Mouse (Mus musculus) embryonic facial prominence, embryonic 15.5 days (tissue): Measurements from ENCODE around the gene Psmb11. TPM values are rescaled to one million over a fixed set of nuclear protein-coding genes. Genes with fewer than 3 reads are reported as not detected.

Experiments
- ATAC-seq: fragments of 200-750 bp; cut with Nextera tagmentation; 2 replicates; pipeline ENCODE4 v1.8.0; 2017; ENCODE audit warnings: low read depth, moderate TSS enrichment; ENCODE audit not compliant: insufficient number of reproducible peaks, low FRiP score, low TSS enrichment
- H3K27ac ChIP-seq: fragments of 300-500 bp; sonication (generic); replicated peaks from 2 replicates; pipeline ENCODE4 v1.5.1; 2015; ENCODE audit warnings: mild to moderate bottlenecking, inconsistent platforms
- H3K27me3 ChIP-seq: fragments of 300-500 bp; sonication (generic); 2 replicates; pipeline ENCODE4 v1.6.1; 2015; ENCODE audit warnings: inconsistent platforms
- H3K36me3 ChIP-seq: fragments of 300-500 bp; sonication (generic); 2 replicates; pipeline ENCODE4 v1.6.1; 2015; ENCODE audit warnings: mild to moderate bottlenecking, inconsistent platforms
- H3K4me1 ChIP-seq: fragments of 300-500 bp; sonication (generic); 2 replicates; pipeline ENCODE4 v1.6.1; 2015; ENCODE audit warnings: inconsistent platforms
- H3K4me2 ChIP-seq: fragments of 300-500 bp; sonication (generic); replicated peaks from 2 replicates; pipeline ENCODE4 v1.6.1; 2015; ENCODE audit warnings: mild to moderate bottlenecking, inconsistent platforms
- H3K4me3 ChIP-seq: fragments of 300-500 bp; sonication (generic); replicated peaks from 2 replicates; pipeline ENCODE4 v1.5.1; 2015; ENCODE audit warnings: mild to moderate bottlenecking, inconsistent platforms
- H3K9ac ChIP-seq: fragments of 300-500 bp; sonication (generic); 2 replicates; pipeline ENCODE4 v1.6.1; 2015; ENCODE audit warnings: inconsistent platforms
- H3K9me3 ChIP-seq: fragments of 300-500 bp; sonication (generic); replicated peaks from 2 replicates; pipeline ENCODE4 v1.6.1; 2016; ENCODE audit warnings: inconsistent platforms
- WGBS: fragments of 180-500 bp; shearing (Covaris S2); methylation state at CpG from one replicate; pipeline ENCODE4 v1.1.7; 2015; 5-methylcytosine and 5-hydroxymethylcytosine counted together
- microRNA counts: library from miRNA; unstranded; fragments of <30 nt; microRNA quantifications from one replicate; lab custom pipeline; 2016
- microRNA-seq: library from miRNA; unstranded; fragments of <30 nt; microRNA quantifications from one replicate; pipeline ENCODE4, GENCODE M21; 2016; ENCODE audit warnings: borderline number of aligned reads
- polyA plus RNA-seq: library from polyadenylated mRNA; unstranded; fragments of >200 nt; fragmentation: Nextera tagmentation; extraction: Ambion mirVana; gene quantifications from 2 replicates; pipeline ENCODE4 v1.2.1, GENCODE M21; 2015

The Psmb11 gene
- polyA plus RNA-seq, 1 experiment from 2014 or later: not detected

DNA sequence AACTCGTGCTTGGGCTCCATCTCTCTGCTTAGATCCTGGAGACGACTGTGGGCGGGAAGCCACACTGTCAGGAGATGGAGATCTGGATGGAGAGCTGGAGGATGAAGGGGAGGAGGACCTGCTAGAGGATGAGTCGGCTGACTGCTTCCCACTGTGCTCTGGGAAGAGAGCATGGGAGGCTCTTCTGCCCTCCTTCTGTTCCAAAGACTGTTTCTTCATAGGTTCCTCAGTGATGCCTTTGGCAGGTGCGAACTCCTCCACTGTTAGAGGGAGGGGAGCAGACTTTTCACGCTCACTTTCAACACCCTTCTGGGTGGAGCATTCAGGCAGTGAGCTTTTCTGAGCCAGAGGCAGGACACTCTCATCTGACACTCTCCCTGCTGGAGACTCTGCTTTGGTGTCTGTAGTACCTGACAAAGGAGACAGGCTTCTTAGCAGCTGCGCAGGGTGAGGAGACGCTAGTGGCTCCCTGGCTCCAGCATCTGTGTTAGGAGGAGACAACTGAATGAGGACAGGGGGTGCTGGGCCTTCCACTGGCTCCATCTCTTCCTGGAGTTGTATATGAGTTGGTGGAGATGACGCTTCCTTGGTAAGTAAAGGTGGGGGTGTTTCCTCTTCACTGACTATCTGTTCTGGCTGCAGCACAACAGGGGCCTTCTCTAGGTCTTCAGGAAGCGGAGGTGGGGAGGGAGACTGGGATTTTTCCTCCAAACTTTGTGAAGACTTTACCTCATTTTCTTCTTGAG, 43.4 kb downstream of the Psmb11 start:
- WGBS: 92% methylated on average over 10 of the region's 10 CpGs
- Histone ChIP-seq H3K4me3 (no peak overlapping the region), H3K4me1 (no peaks in the 10 kb centered on the region), H3K27ac (no peak overlapping the region), H3K36me3 (peaks cover 92% of the 10 kb centered on the region), H3K4me2 (no peak overlapping the region), H3K27me3 (no peaks in the 10 kb centered on the region), H3K9me3 (no peaks in the 10 kb centered on the region), H3K9ac (no peak overlapping the region)
- ATAC-seq: no peak

DNA sequence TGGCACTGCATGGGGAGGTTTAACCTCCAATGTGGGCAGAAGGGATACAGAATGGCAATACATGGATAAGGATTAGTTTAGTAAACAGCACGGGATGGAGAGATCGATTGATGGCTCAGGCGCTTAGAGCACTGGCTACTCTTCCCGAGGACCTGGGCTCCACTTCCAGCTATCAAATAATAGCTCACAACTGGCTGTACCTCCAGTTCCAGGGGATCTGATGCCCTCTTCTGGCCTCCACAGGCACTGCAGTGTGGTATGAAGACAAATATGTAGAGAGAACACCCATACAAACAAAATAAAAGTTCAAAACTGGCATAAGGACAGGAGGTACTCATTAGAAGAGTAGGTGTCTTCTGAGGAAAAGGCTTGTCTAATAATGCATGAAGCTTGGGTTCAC, 48.1 kb downstream of the Psmb11 start:
- H3K27ac ChIP-seq: no peak overlapping the region
- H3K4me1 ChIP-seq: no peaks in the 10 kb centered on the region
- no peak overlapping the region for H3K9ac ChIP-seq
- 79% methylated on average over 4 of the region's 4 CpGs for WGBS
- H3K9me3 ChIP-seq: no peaks in the 10 kb centered on the region
- H3K27me3 ChIP-seq: no peaks in the 10 kb centered on the region
- ATAC-seq: no peak
- peaks cover 80% of the 10 kb centered on the region for H3K36me3 ChIP-seq
- H3K4me2 ChIP-seq: no peak overlapping the region
- H3K4me3 ChIP-seq: no peak overlapping the region

DNA sequence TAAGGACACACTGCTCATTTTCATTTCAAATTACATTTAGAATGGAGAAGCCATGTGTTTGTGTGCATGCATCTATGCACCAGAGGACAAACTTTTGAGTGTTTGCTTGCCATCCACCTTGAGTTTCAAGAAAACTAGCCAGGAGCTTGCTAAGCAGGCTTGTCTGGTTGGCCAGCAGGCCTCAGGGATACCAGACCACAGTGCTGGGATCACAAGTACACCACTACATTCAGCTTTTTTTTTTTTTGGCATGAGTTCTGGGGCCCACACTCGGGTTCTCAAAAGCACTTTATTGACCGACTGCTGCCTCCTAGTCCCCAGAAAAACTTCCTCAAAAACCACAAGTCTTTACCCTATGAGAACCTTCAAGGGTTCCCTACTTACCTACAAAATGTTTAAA, 53.1 kb downstream of the Psmb11 start:
- WGBS: 74% methylated on average over 2 of the region's 2 CpGs
- no peak for ATAC-seq
- H3K9ac ChIP-seq: no peak overlapping the region
- H3K4me1 ChIP-seq: no peaks in the 10 kb centered on the region
- no peak overlapping the region for H3K4me2 ChIP-seq
- H3K36me3 ChIP-seq: peaks cover 73% of the 10 kb centered on the region
- H3K9me3 ChIP-seq: no peaks in the 10 kb centered on the region
- no peak overlapping the region for H3K27ac ChIP-seq
- no peaks in the 10 kb centered on the region for H3K27me3 ChIP-seq
- no peak overlapping the region for H3K4me3 ChIP-seq

DNA sequence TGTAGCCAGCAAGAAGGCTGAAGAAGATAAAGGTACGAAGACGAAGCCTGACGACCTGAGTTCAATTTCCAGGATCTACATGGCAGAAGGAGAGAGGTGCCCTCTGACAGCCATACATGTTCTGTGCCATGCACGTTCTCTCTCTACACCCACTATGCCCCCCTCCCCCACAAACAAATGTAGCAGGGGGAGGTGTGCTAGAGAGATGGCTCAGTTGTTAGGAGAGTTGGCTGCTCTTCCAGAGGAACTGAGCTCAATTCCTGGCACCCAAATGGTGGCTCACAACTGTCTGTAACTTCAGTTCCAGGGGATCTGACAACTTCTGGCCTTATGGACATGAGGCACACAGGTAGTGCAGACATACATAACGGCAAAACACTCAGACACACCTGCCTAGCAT, 55.1 kb downstream of the Psmb11 start:
- Histone ChIP-seq H3K9ac (no peak overlapping the region), H3K27ac (no peak overlapping the region), H3K4me1 (no peaks in the 10 kb centered on the region), H3K4me2 (no peak overlapping the region), H3K4me3 (no peak overlapping the region), H3K36me3 (peaks cover 66% of the 10 kb centered on the region), H3K27me3 (no peaks in the 10 kb centered on the region), H3K9me3 (no peaks in the 10 kb centered on the region)
- WGBS: 88% methylated on average over 5 of the region's 5 CpGs
- ATAC-seq: no peak

DNA sequence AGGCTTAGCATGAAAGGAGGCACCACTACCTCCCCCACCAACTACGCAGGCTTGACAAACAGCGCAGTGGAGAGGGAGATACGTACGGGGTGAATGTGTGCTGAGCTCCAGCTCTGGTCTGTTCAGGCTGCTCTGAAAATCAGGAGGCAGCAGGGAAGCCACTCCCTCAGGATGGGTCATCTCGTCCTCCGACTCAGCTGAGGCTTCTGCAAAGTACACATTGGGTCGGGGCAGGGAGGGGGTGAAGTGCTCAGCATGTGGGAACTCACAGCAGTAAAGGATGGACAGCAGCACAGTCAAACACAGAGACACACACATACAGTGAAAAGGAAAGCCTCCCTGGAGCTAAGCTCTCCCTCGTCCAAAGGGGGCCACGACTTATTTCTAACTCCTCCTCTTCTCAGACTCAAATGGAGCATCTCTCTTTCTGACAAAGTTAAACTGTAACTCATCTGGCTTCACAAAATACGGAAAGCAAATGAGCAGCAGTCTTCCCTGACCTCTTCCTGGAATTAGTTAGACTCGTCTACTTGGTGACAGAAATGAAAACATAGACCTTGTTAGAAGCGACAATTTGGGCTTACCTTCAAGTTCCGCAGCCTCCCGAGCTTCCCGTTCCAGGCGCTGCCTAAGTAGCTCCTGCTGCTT, 57.5 kb downstream of the Psmb11 start:
- Histone ChIP-seq H3K4me2 (no peak overlapping the region), H3K4me1 (no peaks in the 10 kb centered on the region), H3K27ac (no peak overlapping the region), H3K9me3 (no peaks in the 10 kb centered on the region), H3K9ac (no peak overlapping the region), H3K36me3 (peaks cover 62% of the 10 kb centered on the region), H3K27me3 (no peaks in the 10 kb centered on the region), H3K4me3 (no peak overlapping the region)
- ATAC-seq: no peak
- 88% methylated on average over 16 of the region's 16 CpGs for WGBS

MicroRNAs within 50 kb of the gene (microRNA counts, 519-probe panel; counts per million panel counts)
- microRNA mmu-miR-686 (lab: Ali Mortazavi, UCI): not detected

Small RNA genes lying within 50 kb of the gene (microRNA-seq; reads per million reads assigned to microRNA genes)
- not detected for gene Mir686
- gene Mir6948: not detected

Other genes with a start within 250 kb of the Psmb11 start
- gene Slc7a7, start 203.7 kb upstream of the Psmb11 start, polyA plus RNA-seq: 8.1 and 9.3 TPM in 2 replicates
- gene Mrpl52, start 194.5 kb upstream of the Psmb11 start, polyA plus RNA-seq: 228 and 231 TPM in 2 replicates
- gene Mmp14, start 189.8 kb upstream of the Psmb11 start, polyA plus RNA-seq: 253 and 259 TPM in 2 replicates
- 48.1 and 49.3 TPM in 2 replicates for gene Lrp10, start 157.3 kb upstream of the Psmb11 start, polyA plus RNA-seq
- 3.4 and 3.9 TPM in 2 replicates for gene Rem2, start 145.3 kb upstream of the Psmb11 start, polyA plus RNA-seq
- gene Prmt5, start 103.9 kb upstream of the Psmb11 start, polyA plus RNA-seq: 71.2 and 74.9 TPM in 2 replicates
- 49.8 and 52.3 TPM in 2 replicates for gene Haus4, start 66.8 kb upstream of the Psmb11 start, polyA plus RNA-seq
- 49.4 and 60.2 TPM in 2 replicates for gene Ajuba, start 43.9 kb upstream of the Psmb11 start, polyA plus RNA-seq
- gene 4931414P19Rik, start 15.4 kb upstream of the Psmb11 start, polyA plus RNA-seq: 7.8 and 9.3 TPM in 2 replicates
- gene Psmb5, start 3.4 kb upstream of the Psmb11 start, polyA plus RNA-seq: 364 and 368 TPM in 2 replicates
- gene Gm17606, start 19.5 kb downstream of the Psmb11 start, polyA plus RNA-seq: not detected in 2 replicates
- gene Cdh24, start 19.9 kb downstream of the Psmb11 start, polyA plus RNA-seq: 4.5 and 4.8 TPM in 2 replicates
- gene 1700123O20Rik, start 64.8 kb downstream of the Psmb11 start, polyA plus RNA-seq: 74.2 and 75.5 TPM in 2 replicates
- gene Acin1, start 65.5 kb downstream of the Psmb11 start, polyA plus RNA-seq: 130 and 132 TPM in 2 replicates
- gene Gm29776, start 77.4 kb downstream of the Psmb11 start, polyA plus RNA-seq: 0.23 and 0.28 TPM in 2 replicates
- gene Cebpe, start 90.7 kb downstream of the Psmb11 start, polyA plus RNA-seq: not detected in 2 replicates
- 6.5 and 6.8 TPM in 2 replicates for gene Slc7a8, start 160.5 kb downstream of the Psmb11 start, polyA plus RNA-seq
- gene Rnf212b, start 192.7 kb downstream of the Psmb11 start, polyA plus RNA-seq: not detected in 2 replicates
- gene Homez, start 249.5 kb downstream of the Psmb11 start, polyA plus RNA-seq: 9.7 and 10.1 TPM in 2 replicates